Mouse (Mus musculus): Measurements from ENCODE around the gene Simc1. TPM values are rescaled to one million over a fixed set of nuclear protein-coding genes. Genes with fewer than 3 reads are reported as not detected.
"Not testable (repeated sequence)": the region's sequence is repeated elsewhere in the genome, so short reads cannot be mapped to it uniquely, and the experiment has no call there.

Simc1 gene
- polyA plus RNA-seq, 1 experiment from 2014 or later = 15.6 TPM

DNA sequence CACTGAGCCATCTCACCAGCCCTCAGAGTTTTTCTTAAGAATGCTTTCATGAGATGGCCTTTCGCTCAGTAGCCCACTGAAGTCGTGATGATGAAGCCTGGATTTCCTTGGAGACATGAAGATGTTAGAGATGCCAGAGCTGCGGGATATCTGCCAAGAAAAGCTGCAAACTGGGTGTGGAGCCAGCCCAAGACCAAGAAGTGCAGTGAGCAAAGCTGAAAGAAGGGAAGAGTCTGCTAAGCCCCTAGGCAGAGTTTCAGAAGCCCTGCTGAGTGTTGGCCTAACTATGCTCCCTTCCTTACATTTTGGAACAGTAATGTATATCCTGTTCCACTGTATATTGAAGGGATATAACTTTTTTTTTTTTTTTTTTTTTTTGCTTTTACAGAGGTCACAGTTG is 24.3 kb upstream of the Simc1 start:
- no peak overlapping the region for H3K4me2 ChIP-seq (replicated peaks; ENCODE audit: low read depth, low read length)
- no peaks in the 10 kb centered on the region for H3K36me3 ChIP-seq (ENCODE audit: control insufficient read depth, insufficient read depth, low read length)
- 57% methylated on average over 3 of the region's 3 CpGs for WGBS
- no peaks in the 10 kb centered on the region for H3K27me3 ChIP-seq (ENCODE audit: control insufficient read depth, insufficient read depth, low read length)
- ATAC-seq (ENCODE audit: insufficient number of reproducible peaks, insufficient read depth, low FRiP score, low read depth) = no peak
- no peak overlapping the region for H3K4me3 ChIP-seq (ENCODE audit: low read depth, low read length)
- no peaks in the 10 kb centered on the region for H3K9me3 ChIP-seq (ENCODE audit: control insufficient read depth, low read depth, low read length)
- no peaks in the 10 kb centered on the region for H3K4me1 ChIP-seq (ENCODE audit: control insufficient read depth, insufficient read depth, low read length)
- no peak overlapping the region for H3K27ac ChIP-seq (ENCODE audit: low read length)
- no peak overlapping the region for H3K9ac ChIP-seq (replicated peaks; ENCODE audit: low read depth, low read length)

DNA sequence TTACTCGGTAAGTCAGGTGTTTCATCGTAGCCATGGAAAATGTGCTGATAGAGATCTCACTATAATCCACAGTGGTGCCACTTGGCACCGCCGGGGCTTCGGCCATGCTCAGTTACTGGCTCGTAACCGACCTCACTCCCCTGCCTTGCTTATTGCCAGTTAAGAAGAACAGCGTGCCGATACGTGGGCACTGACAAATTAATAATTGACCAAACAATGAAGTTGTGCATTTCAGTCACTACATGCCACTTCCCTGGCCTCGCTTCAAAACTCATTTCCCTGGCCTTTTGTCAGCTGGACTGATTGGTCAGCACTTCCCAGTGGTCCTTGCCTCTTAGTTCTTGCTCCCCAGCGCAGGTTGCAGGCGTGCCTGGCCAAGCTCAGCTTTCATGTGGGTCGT is 22.1 kb upstream of the Simc1 start:
- H3K4me1 ChIP-seq (ENCODE audit: control insufficient read depth, insufficient read depth, low read length) = no peaks in the 10 kb centered on the region
- H3K27ac ChIP-seq (ENCODE audit: low read length) = no peak overlapping the region
- H3K4me3 ChIP-seq (ENCODE audit: low read depth, low read length) = no peak overlapping the region
- H3K27me3 ChIP-seq (ENCODE audit: control insufficient read depth, insufficient read depth, low read length) = no peaks in the 10 kb centered on the region
- H3K9me3 ChIP-seq (ENCODE audit: control insufficient read depth, low read depth, low read length) = no peaks in the 10 kb centered on the region
- no peak for ATAC-seq (ENCODE audit: insufficient number of reproducible peaks, insufficient read depth, low FRiP score, low read depth)
- no peaks in the 10 kb centered on the region for H3K36me3 ChIP-seq (ENCODE audit: control insufficient read depth, insufficient read depth, low read length)
- WGBS = 85% methylated on average over 14 of the region's 14 CpGs
- H3K4me2 ChIP-seq (replicated peaks; ENCODE audit: low read depth, low read length) = no peak overlapping the region
- H3K9ac ChIP-seq (replicated peaks; ENCODE audit: low read depth, low read length) = no peak overlapping the region

DNA sequence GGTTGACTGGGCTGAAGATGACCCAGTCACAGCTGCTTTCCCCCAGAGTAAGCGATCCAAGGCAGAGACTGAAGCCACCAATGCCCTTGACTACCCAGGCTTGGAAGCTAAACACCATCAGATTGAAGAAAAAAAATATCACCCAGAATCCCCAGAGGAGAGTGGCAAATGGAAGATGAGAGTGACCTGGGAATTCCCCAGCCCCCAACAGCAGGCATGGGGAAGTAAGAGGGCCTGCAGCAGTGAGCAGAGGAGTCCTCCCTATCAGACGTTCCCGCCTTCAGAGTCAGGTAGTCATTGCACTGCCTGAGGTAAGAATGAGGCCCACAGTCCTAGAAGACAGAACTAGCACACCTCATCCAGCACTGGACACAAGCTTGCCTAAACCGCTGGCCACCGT is 13.2 kb upstream of the Simc1 start:
- Histone ChIP-seq H3K27ac (ENCODE audit: low read length) (no peak overlapping the region), H3K4me2 (replicated peaks; ENCODE audit: low read depth, low read length) (no peak overlapping the region), H3K36me3 (ENCODE audit: control insufficient read depth, insufficient read depth, low read length) (no peaks in the 10 kb centered on the region), H3K4me1 (ENCODE audit: control insufficient read depth, insufficient read depth, low read length) (no peaks in the 10 kb centered on the region), H3K27me3 (ENCODE audit: control insufficient read depth, insufficient read depth, low read length) (no peaks in the 10 kb centered on the region), H3K9ac (replicated peaks; ENCODE audit: low read depth, low read length) (no peak overlapping the region), H3K9me3 (ENCODE audit: control insufficient read depth, low read depth, low read length) (no peaks in the 10 kb centered on the region), H3K4me3 (ENCODE audit: low read depth, low read length) (no peak overlapping the region)
- 71% methylated on average over 5 of the region's 5 CpGs for WGBS
- ATAC-seq (ENCODE audit: insufficient number of reproducible peaks, insufficient read depth, low FRiP score, low read depth) = no peak

DNA sequence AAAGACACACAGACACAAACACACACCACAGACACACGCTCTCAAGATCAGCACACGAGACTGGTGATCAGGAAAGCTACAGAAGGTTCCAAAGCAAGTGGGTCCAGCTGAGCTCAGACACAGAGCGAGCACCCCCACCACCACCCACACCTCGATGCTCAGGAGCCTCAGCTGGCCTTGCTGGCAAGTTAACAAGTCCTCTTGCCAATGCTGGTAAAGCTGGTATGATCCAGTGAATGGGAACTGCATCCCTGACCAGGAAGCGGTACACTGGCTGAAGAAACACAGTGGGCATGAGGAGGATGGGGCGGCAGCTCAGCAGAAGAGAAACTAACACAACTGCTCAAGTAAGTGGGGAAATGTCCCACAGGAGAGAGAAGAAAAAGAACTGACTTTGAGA is 12.2 kb upstream of the Simc1 start:
- no peak overlapping the region for H3K4me3 ChIP-seq (ENCODE audit: low read depth, low read length)
- H3K9ac ChIP-seq (replicated peaks; ENCODE audit: low read depth, low read length) = no peak overlapping the region
- no peaks in the 10 kb centered on the region for H3K36me3 ChIP-seq (ENCODE audit: control insufficient read depth, insufficient read depth, low read length)
- no peak for ATAC-seq (ENCODE audit: insufficient number of reproducible peaks, insufficient read depth, low FRiP score, low read depth)
- H3K27me3 ChIP-seq (ENCODE audit: control insufficient read depth, insufficient read depth, low read length) = no peaks in the 10 kb centered on the region
- no peak overlapping the region for H3K4me2 ChIP-seq (replicated peaks; ENCODE audit: low read depth, low read length)
- 79% methylated on average over 6 of the region's 6 CpGs for WGBS
- no peaks in the 10 kb centered on the region for H3K9me3 ChIP-seq (ENCODE audit: control insufficient read depth, low read depth, low read length)
- H3K27ac ChIP-seq (ENCODE audit: low read length) = no peak overlapping the region
- H3K4me1 ChIP-seq (ENCODE audit: control insufficient read depth, insufficient read depth, low read length) = no peaks in the 10 kb centered on the region

DNA sequence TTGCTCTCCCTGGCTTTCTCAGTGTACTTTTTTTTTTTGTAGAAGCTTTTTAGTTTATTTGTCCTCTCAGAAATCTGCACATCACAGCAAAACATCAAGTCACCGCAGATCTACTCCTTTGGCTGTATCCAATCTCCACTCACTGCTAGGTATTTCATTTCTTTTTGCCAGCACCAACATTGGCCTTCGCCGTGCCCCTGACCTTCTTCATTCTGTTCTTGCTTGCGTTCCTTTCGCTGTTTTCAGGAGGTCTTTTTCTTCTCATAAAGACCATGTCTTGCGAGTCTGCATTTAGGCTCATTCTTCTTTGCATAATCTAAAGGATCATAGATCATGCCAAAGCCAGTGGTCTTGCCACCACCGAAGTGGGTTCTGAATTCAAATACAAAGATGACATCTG is 4.0 kb upstream of the Simc1 start:
- H3K4me3 ChIP-seq (ENCODE audit: low read depth, low read length); H3K9me3 ChIP-seq (ENCODE audit: control insufficient read depth, low read depth, low read length); H3K9ac ChIP-seq (replicated peaks; ENCODE audit: low read depth, low read length); H3K27ac ChIP-seq (ENCODE audit: low read length); ATAC-seq (ENCODE audit: insufficient number of reproducible peaks, insufficient read depth, low FRiP score, low read depth); H3K4me2 ChIP-seq (replicated peaks; ENCODE audit: low read depth, low read length); H3K4me1 ChIP-seq (ENCODE audit: control insufficient read depth, insufficient read depth, low read length); H3K27me3 ChIP-seq (ENCODE audit: control insufficient read depth, insufficient read depth, low read length); H3K36me3 ChIP-seq (ENCODE audit: control insufficient read depth, insufficient read depth, low read length): not testable (repeated sequence)
- WGBS = 93% methylated on average over 7 of the region's 7 CpGs

DNA sequence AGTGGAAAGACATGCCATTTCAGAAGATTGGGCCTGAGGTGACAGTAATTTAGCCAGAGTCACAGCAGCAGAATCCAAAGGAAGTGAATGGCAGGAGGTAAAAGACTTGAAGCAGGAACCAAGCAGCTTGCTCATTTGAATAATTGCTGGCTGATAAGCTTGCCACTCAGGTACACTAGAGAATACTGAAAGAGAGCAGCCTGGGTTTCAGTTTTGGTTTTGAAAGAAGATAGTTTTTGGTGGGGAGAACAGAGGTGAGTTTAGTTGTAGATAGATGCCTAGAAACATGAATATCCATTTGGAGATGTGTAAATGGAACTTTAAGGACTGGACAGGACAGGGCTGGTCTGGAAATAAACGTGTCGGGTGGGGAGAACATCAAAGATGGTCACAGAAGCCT is 2.2 kb upstream of the Simc1 start:
- no peak for ATAC-seq (ENCODE audit: insufficient number of reproducible peaks, insufficient read depth, low FRiP score, low read depth)
- Histone ChIP-seq H3K36me3 (ENCODE audit: control insufficient read depth, insufficient read depth, low read length) (no peaks in the 10 kb centered on the region), H3K27ac (ENCODE audit: low read length) (no peak overlapping the region), H3K4me1 (ENCODE audit: control insufficient read depth, insufficient read depth, low read length) (no peaks in the 10 kb centered on the region), H3K27me3 (ENCODE audit: control insufficient read depth, insufficient read depth, low read length) (no peaks in the 10 kb centered on the region), H3K9me3 (ENCODE audit: control insufficient read depth, low read depth, low read length) (no peaks in the 10 kb centered on the region), H3K4me2 (replicated peaks; ENCODE audit: low read depth, low read length) (no peak overlapping the region), H3K9ac (replicated peaks; ENCODE audit: low read depth, low read length) (no peak overlapping the region), H3K4me3 (ENCODE audit: low read depth, low read length) (no peak overlapping the region)
- 69% methylated on average over 2 of the region's 2 CpGs for WGBS

DNA sequence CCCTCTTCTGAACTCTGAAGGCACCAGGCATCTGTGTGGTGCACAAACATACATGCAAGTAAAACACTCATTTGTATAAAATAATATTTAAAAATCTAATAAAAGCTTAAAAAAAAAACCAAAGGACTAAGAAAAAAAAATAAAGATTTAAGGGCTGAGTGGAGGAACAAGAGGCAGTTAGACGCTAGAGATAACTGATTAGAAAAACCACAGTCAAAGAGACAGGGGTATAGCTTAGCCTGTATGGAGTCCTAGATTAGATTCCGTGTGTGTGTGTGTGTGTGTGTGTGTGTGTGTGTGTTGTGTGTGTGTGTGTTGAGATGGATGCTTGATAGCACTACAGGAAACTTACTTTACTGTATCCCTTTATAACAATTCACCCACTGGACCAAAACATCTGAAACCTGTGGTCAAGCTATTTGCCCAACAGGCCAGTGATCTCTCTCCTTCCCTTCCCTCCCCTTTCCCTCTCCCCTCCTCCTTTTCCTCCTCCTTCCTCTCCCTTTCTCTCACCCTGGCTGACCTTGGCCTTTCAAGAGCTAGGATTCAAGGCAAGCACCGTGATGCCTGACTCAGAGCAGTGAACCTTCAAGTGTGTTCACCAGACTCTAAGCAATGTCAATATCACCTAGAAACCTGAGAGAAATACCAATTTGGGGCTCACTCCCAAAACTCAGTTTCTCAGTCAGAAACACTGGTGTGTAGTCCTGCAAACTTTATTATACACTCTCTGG is 1.5 kb upstream of the Simc1 start:
- H3K9me3 ChIP-seq (ENCODE audit: control insufficient read depth, low read depth, low read length) = no peaks in the 10 kb centered on the region
- WGBS = 58% methylated on average over 3 of the region's 3 CpGs
- no peak overlapping the region for H3K9ac ChIP-seq (replicated peaks; ENCODE audit: low read depth, low read length)
- ATAC-seq (ENCODE audit: insufficient number of reproducible peaks, insufficient read depth, low FRiP score, low read depth) = no peak
- H3K4me1 ChIP-seq (ENCODE audit: control insufficient read depth, insufficient read depth, low read length) = no peaks in the 10 kb centered on the region
- H3K4me2 ChIP-seq (replicated peaks; ENCODE audit: low read depth, low read length) = no peak overlapping the region
- H3K27me3 ChIP-seq (ENCODE audit: control insufficient read depth, insufficient read depth, low read length) = no peaks in the 10 kb centered on the region
- no peaks in the 10 kb centered on the region for H3K36me3 ChIP-seq (ENCODE audit: control insufficient read depth, insufficient read depth, low read length)
- no peak overlapping the region for H3K27ac ChIP-seq (ENCODE audit: low read length)
- no peak overlapping the region for H3K4me3 ChIP-seq (ENCODE audit: low read depth, low read length)

DNA sequence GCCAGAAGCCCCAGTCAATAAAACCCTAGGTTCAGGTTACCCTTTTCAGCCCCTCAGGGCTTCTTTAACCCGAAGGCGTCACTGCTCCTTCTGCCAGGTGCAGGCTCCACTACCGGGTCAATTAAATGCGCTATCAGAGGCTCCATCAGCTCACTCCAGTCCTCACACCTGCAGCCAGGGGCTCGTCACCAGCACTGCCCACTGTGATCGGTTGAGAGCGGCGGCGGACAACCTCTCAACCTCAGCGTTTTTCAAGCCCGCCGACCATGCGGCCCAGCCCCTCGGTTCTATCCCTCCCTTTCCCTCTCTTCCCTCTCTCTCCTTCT is 338 bp upstream of the Simc1 start:
- Histone ChIP-seq H3K4me1 (ENCODE audit: control insufficient read depth, insufficient read depth, low read length) (no peaks in the 10 kb centered on the region), H3K27ac (ENCODE audit: low read length) (no peak overlapping the region), H3K9ac (replicated peaks; ENCODE audit: low read depth, low read length) (0 out of 2 replicates have a peak overlapping the region, but pooled peaks have one; percentile 74), H3K4me2 (replicated peaks; ENCODE audit: low read depth, low read length) (peak overlapping the region; percentile 92), H3K27me3 (ENCODE audit: control insufficient read depth, insufficient read depth, low read length) (no peaks in the 10 kb centered on the region), H3K9me3 (ENCODE audit: control insufficient read depth, low read depth, low read length) (no peaks in the 10 kb centered on the region), H3K4me3 (ENCODE audit: low read depth, low read length) (peak overlapping the region; percentile 76), H3K36me3 (ENCODE audit: control insufficient read depth, insufficient read depth, low read length) (no peaks in the 10 kb centered on the region)
- 2% methylated on average over 14 of the region's 14 CpGs for WGBS
- 0 out of 2 replicates have a peak, but pooled peaks have one; percentile 31 for ATAC-seq (ENCODE audit: insufficient number of reproducible peaks, insufficient read depth, low FRiP score, low read depth)

Measured in stomach, embryonic 14.5 days (tissue).